15 mouse cellular contexts compared by ENCODE assay signal in genomic region chr14:120721593-120722461, GRCm38 (mm10).
A peak's percentile ranks its signal among the peaks of the same experiment; 100 is the strongest.
DNase-seq lines count a peak whose midpoint lies in the region; ATAC-seq and TF ChIP-seq lines count a peak whose summit lies in the region.
"Had no signal": no experiment of that assay in that cellular context is flagged by ENCODE, and none has a peak within 500 bp of the region (broad histone marks: within the 10 kb centered on the region; RNA-seq: fewer than 3 reads in every experiment).

No protein-coding gene starts in this region.

- H3K36me3 ChIP-seq in forebrain, embryonic 13.5 days (ENCODE audit: poor library complexity, severe bottlenecking) = no peaks in the 10 kb centered on the region
- H3K36me3 ChIP-seq in forebrain, embryonic 12.5 days (replicated peaks) = no peaks in the 10 kb centered on the region
- H3K36me3 ChIP-seq in hindbrain, embryonic 13.5 days = no peaks in the 10 kb centered on the region
- H3K36me3 ChIP-seq in hindbrain, embryonic 16.5 days (ENCODE audit: control insufficient read depth, insufficient read depth, low read length) = no peaks in the 10 kb centered on the region
- H3K36me3 ChIP-seq in lung, embryonic 14.5 days (ENCODE audit: insufficient read depth) = no peaks in the 10 kb centered on the region
- H3K36me3 ChIP-seq: embryonic facial prominence, embryonic 13.5 days had no signal

- H3K27ac ChIP-seq in forebrain, embryonic 13.5 days = no peak overlapping the region
- H3K27ac ChIP-seq in forebrain, embryonic 12.5 days = no peak overlapping the region
- H3K27ac ChIP-seq in hindbrain, embryonic 13.5 days = no peak overlapping the region
- no peak overlapping the region for H3K27ac ChIP-seq in hindbrain, embryonic 16.5 days (ENCODE audit: low read depth, low read length)
- H3K27ac ChIP-seq in lung, embryonic 14.5 days (ENCODE audit: low read depth) = peak overlapping the region; percentile 93
- H3K27ac ChIP-seq: embryonic facial prominence, embryonic 13.5 days had no signal

- H3K9ac ChIP-seq in forebrain, embryonic 13.5 days = no peak overlapping the region
- H3K9ac ChIP-seq in forebrain, embryonic 12.5 days = no peak overlapping the region
- no peak overlapping the region for H3K9ac ChIP-seq in hindbrain, embryonic 13.5 days
- no peak overlapping the region for H3K9ac ChIP-seq in hindbrain, embryonic 16.5 days (ENCODE audit: low read depth, low read length)
- no peak overlapping the region for H3K9ac ChIP-seq in lung, embryonic 14.5 days
- H3K9ac ChIP-seq: embryonic facial prominence, embryonic 13.5 days; liver, postnatal 0 days had no signal

- TF ChIP-seq CTCF in lung, embryonic 14.5 days (IDR thresholded peaks at IDR 0.05; ENCODE audit: low read depth) = no peak

- H3K4me3 ChIP-seq in forebrain, embryonic 13.5 days = no peak overlapping the region
- no peak overlapping the region for H3K4me3 ChIP-seq in forebrain, embryonic 12.5 days (replicated peaks)
- H3K4me3 ChIP-seq in hindbrain, embryonic 13.5 days = no peak overlapping the region
- no peak overlapping the region for H3K4me3 ChIP-seq in hindbrain, embryonic 16.5 days (ENCODE audit: low read length)
- no peak overlapping the region for H3K4me3 ChIP-seq in lung, embryonic 14.5 days (ENCODE audit: low read depth, low read length)
- H3K4me3 ChIP-seq: embryonic facial prominence, embryonic 13.5 days had no signal

- H3K9me3 ChIP-seq in forebrain, embryonic 13.5 days (replicated peaks) = no peaks in the 10 kb centered on the region
- no peaks in the 10 kb centered on the region for H3K9me3 ChIP-seq in forebrain, embryonic 12.5 days
- H3K9me3 ChIP-seq in hindbrain, embryonic 13.5 days = no peaks in the 10 kb centered on the region
- no peaks in the 10 kb centered on the region for H3K9me3 ChIP-seq in hindbrain, embryonic 16.5 days (ENCODE audit: control insufficient read depth, low read length)
- H3K9me3 ChIP-seq in lung, embryonic 14.5 days (ENCODE audit: low read depth, low read length) = no peaks in the 10 kb centered on the region
- H3K9me3 ChIP-seq: embryonic facial prominence, embryonic 13.5 days had no signal

- H3K4me1 ChIP-seq in forebrain, embryonic 13.5 days = 0 out of 2 replicates have a peak, but pooled peaks cover 2% of the 10 kb centered on the region
- H3K4me1 ChIP-seq in forebrain, embryonic 12.5 days = peaks cover 8% of the 10 kb centered on the region
- H3K4me1 ChIP-seq in hindbrain, embryonic 13.5 days (replicated peaks) = peaks cover 13% of the 10 kb centered on the region; the same call in 1 of the 2 replicates
- peaks cover 3% of the 10 kb centered on the region; the same call in 1 of the 2 replicates for H3K4me1 ChIP-seq in hindbrain, embryonic 16.5 days (ENCODE audit: control insufficient read depth, insufficient read depth, low read depth, low read length)
- H3K4me1 ChIP-seq in lung, embryonic 14.5 days (ENCODE audit: insufficient read depth) = peaks cover 23% of the 10 kb centered on the region
- H3K4me1 ChIP-seq: embryonic facial prominence, embryonic 13.5 days had no signal

- DNase-seq in lung, embryonic 14.5 days = no peak
- no peak for DNase-seq in lung, postnatal 25 days (ENCODE audit: low spot score)
- DNase-seq in retina, postnatal 1 day = peak; percentile 14
- DNase-seq in retina, embryonic 14.5 days (ENCODE audit: low spot score) = no peak
- DNase-seq: adrenal gland, adult 2 months; cerebellum, postnatal 10 days; heart, postnatal 10 days; liver, postnatal 0 days; right cerebral cortex, adult 18-20 months had no signal

- 50% methylated on average over 6 of the region's 6 CpGs for WGBS in forebrain, embryonic 13.5 days
- WGBS in forebrain, embryonic 12.5 days = 54% methylated on average over 6 of the region's 6 CpGs
- WGBS in hindbrain, embryonic 13.5 days = 39% methylated on average over 6 of the region's 6 CpGs
- WGBS in hindbrain, embryonic 16.5 days = 35% methylated on average over 6 of the region's 6 CpGs
- WGBS in lung, embryonic 14.5 days = 58% methylated on average over 6 of the region's 6 CpGs

- ATAC-seq in forebrain, embryonic 13.5 days = peak; percentile 77; the same call in 1 of the 2 replicates
- no peak for ATAC-seq in forebrain, embryonic 12.5 days (ENCODE audit: low FRiP score)
- ATAC-seq in hindbrain, embryonic 13.5 days (ENCODE audit: low FRiP score) = peak; percentile 68; the same call in 1 of the 2 replicates
- ATAC-seq in hindbrain, embryonic 16.5 days = no peak
- ATAC-seq in lung, embryonic 14.5 days (ENCODE audit: insufficient read depth) = peak; percentile 18; the same call in 1 of the 2 replicates
- ATAC-seq: liver, postnatal 0 days had no signal

- H3K4me2 ChIP-seq in forebrain, embryonic 13.5 days = no peak overlapping the region
- H3K4me2 ChIP-seq in forebrain, embryonic 12.5 days = no peak overlapping the region
- no peak overlapping the region for H3K4me2 ChIP-seq in hindbrain, embryonic 13.5 days
- no peak overlapping the region for H3K4me2 ChIP-seq in hindbrain, embryonic 16.5 days (ENCODE audit: low read length)
- H3K4me2 ChIP-seq in lung, embryonic 14.5 days = peak overlapping the region; percentile 36
- H3K4me2 ChIP-seq: embryonic facial prominence, embryonic 13.5 days; heart, embryonic 11.5 days had no signal

- H3K27me3 ChIP-seq in forebrain, embryonic 13.5 days = no peaks in the 10 kb centered on the region
- H3K27me3 ChIP-seq in forebrain, embryonic 12.5 days = no peaks in the 10 kb centered on the region
- no peaks in the 10 kb centered on the region for H3K27me3 ChIP-seq in hindbrain, embryonic 13.5 days
- no peaks in the 10 kb centered on the region for H3K27me3 ChIP-seq in hindbrain, embryonic 16.5 days (replicated peaks; ENCODE audit: control insufficient read depth, insufficient read depth, low read length)
- H3K27me3 ChIP-seq in lung, embryonic 14.5 days (ENCODE audit: insufficient read depth, low read length) = no peaks in the 10 kb centered on the region
- H3K27me3 ChIP-seq: embryonic facial prominence, embryonic 13.5 days had no signal

Comparison
In these comparisons a context has a peak if more than half of its experiments do, and no peak if none do; other contexts are left out.
1. ATAC-seq: peak in forebrain, embryonic 13.5 days (single experiment), hindbrain, embryonic 13.5 days (single experiment) and lung, embryonic 14.5 days (single experiment); none in forebrain, embryonic 12.5 days (single experiment) and hindbrain, embryonic 16.5 days (single experiment).